Mouse (Mus musculus): ENCODE data around the gene Gys2. TPM values are rescaled to one million over a fixed set of nuclear protein-coding genes. Genes with fewer than 3 reads are reported as not detected.
"Not testable (repeated sequence)": the region's sequence is repeated elsewhere in the genome, so short reads cannot be mapped to it uniquely, and the experiment has no call there.

Gys2 gene
- polyA plus RNA-seq (2012; rRNA removed) = 0.18 and 1.3 TPM in 2 replicates

DNA sequence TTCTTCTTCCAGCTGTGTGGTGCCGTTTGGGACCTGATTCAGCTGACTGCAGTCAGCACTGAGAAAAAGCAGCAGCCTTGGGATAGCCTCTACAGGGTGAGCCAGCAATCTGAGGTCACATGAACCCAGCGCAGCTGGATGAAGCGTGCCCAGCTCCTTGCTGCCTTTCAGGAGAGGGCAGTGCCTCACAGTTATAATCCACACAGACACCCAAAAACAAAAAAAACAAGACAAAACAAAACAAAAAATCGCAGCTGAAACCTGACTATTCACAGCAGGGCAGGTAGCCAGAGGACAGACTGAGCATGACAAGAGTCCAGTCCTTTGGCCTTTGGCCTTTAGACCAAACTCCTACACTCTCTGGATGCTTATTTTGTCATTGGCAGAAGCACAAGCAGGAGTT, at the start of gene Gys2:
TSS of gene Gys2 (minus strand) at position 309 of the 403 bp plus-strand sequence.
- Histone ChIP-seq H3K4me3 (replicated peaks; ENCODE audit: extremely low read depth, low read depth, low read length) (no peak within 1 kb of the TSS), H3K4me1 (ENCODE audit: control insufficient read depth, insufficient read depth, low read length) (no peaks in the 10 kb centered on the region)
- WGBS = 61% methylated on average over 4 of the region's 4 CpGs
- TF ChIP-seq CTCF (IDR thresholded peaks at IDR 0.05; ENCODE audit: insufficient read depth, low read length) = no peak
- no peak for TF ChIP-seq POLR2A (IDR thresholded peaks at IDR 0.05; ENCODE audit: borderline replicate concordance, extremely low read depth, low read depth, low read length)
- no peak for DNase-seq

- 75% methylated on average over 12 of the region's 12 CpGs for WGBS
- DNase-seq = no peak
- TF ChIP-seq POLR2A (IDR thresholded peaks at IDR 0.05; ENCODE audit: borderline replicate concordance, extremely low read depth, low read depth, low read length) = no peak
- no peak for TF ChIP-seq CTCF (IDR thresholded peaks at IDR 0.05; ENCODE audit: insufficient read depth, low read length)
- Histone ChIP-seq H3K4me3 (replicated peaks; ENCODE audit: extremely low read depth, low read depth, low read length) (no peak overlapping the region), H3K4me1 (ENCODE audit: control insufficient read depth, insufficient read depth, low read length) (no peaks in the 10 kb centered on the region)
Observed at GRCm38 (mm10) chr6:142521591-142522110, 48.7 kb upstream of the Gys2 start.

GRCm38 (mm10) chr6:142519110-142519509, 46.2 kb upstream of the Gys2 start:
- no peak for DNase-seq
- WGBS = 9% methylated on average over 6 of the region's 6 CpGs
- no peak overlapping the region for H3K4me3 ChIP-seq (replicated peaks; ENCODE audit: extremely low read depth, low read depth, low read length)
- H3K4me1 ChIP-seq (ENCODE audit: control insufficient read depth, insufficient read depth, low read length) = no peaks in the 10 kb centered on the region
- TF ChIP-seq CTCF (IDR thresholded peaks at IDR 0.05; ENCODE audit: insufficient read depth, low read length) (peak; percentile 26), POLR2A (IDR thresholded peaks at IDR 0.05; ENCODE audit: borderline replicate concordance, extremely low read depth, low read depth, low read length) (no peak)

GRCm38 (mm10) chr6:142515379-142515778, 42.5 kb upstream of the Gys2 start:
- not testable (repeated sequence) for DNase-seq; H3K4me3 ChIP-seq (replicated peaks; ENCODE audit: extremely low read depth, low read depth, low read length); H3K4me1 ChIP-seq (ENCODE audit: control insufficient read depth, insufficient read depth, low read length)
- WGBS = 67% methylated on average over 9 of the region's 9 CpGs

DNA sequence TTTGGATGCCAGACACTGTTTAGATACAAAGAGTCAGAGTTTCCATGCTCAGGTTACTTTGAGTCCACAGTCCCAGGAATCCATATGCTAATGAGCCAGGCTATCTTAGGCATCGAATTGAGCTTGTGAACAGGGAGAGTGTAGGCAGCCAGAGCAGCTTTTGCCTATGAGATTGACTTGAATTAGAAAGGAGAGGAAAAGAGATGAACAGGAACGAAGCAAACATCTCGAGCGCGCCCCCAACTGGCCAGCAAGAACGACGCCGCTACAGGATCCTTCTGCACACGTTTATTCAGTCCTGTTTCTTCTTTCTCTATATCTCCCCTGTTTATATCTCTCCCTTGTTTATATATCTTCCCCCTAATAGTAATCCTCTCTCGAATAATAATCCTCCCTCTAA, 42.0 kb upstream of the Gys2 start:
- DNase-seq = peak; percentile 49
- H3K4me1 ChIP-seq (ENCODE audit: control insufficient read depth, insufficient read depth, low read length) = no peaks in the 10 kb centered on the region
- H3K4me3 ChIP-seq (replicated peaks; ENCODE audit: extremely low read depth, low read depth, low read length) = no peak overlapping the region
- 7% methylated on average over 10 of the region's 10 CpGs for WGBS
- TF ChIP-seq POLR2A (IDR thresholded peaks at IDR 0.05; ENCODE audit: borderline replicate concordance, extremely low read depth, low read depth, low read length) (no peak), CTCF (IDR thresholded peaks at IDR 0.05; ENCODE audit: insufficient read depth, low read length) (no peak)

DNA sequence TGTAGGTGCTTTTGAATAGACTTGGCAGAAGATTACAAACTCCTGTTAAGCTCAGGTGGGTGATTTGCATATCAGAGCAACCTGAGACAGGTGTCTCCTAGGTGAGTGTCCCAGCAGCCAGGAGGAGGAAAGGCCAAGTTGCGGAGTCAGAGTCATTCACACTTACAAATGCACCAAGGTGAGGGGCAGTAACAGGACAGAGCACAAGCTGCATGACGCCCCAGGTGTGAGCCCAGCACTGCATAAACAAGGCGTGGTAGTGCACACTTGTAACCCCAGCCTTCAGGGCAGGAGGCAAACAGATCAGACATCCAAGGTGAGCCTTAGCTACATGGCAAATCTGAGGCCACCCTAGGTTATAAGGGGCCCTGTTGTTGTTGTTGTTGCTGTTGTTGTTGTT, 40.0 kb upstream of the Gys2 start:
- Histone ChIP-seq H3K4me1 (ENCODE audit: control insufficient read depth, insufficient read depth, low read length) (peaks cover 2% of the 10 kb centered on the region; the same call in 1 of the 2 replicates), H3K4me3 (replicated peaks; ENCODE audit: extremely low read depth, low read depth, low read length) (no peak overlapping the region)
- TF ChIP-seq CTCF (IDR thresholded peaks at IDR 0.05; ENCODE audit: insufficient read depth, low read length) (no peak), POLR2A (IDR thresholded peaks at IDR 0.05; ENCODE audit: borderline replicate concordance, extremely low read depth, low read depth, low read length) (no peak)
- no peak for DNase-seq
- WGBS = 32% methylated on average over 3 of the region's 3 CpGs

GRCm38 (mm10) chr6:142511516-142512135, 38.7 kb upstream of the Gys2 start:
- WGBS = 21% methylated on average over 12 of the region's 12 CpGs
- TF ChIP-seq POLR2A (IDR thresholded peaks at IDR 0.05; ENCODE audit: borderline replicate concordance, extremely low read depth, low read depth, low read length) = no peak
- no peak for TF ChIP-seq CTCF (IDR thresholded peaks at IDR 0.05; ENCODE audit: insufficient read depth, low read length)
- Histone ChIP-seq H3K4me1 (ENCODE audit: control insufficient read depth, insufficient read depth, low read length) (peaks cover 6% of the 10 kb centered on the region), H3K4me3 (replicated peaks; ENCODE audit: extremely low read depth, low read depth, low read length) (no peak overlapping the region)
- DNase-seq = no peak

- 46% methylated on average over 4 of the region's 4 CpGs for WGBS
- DNase-seq = no peak
- Histone ChIP-seq H3K4me1 (ENCODE audit: control insufficient read depth, insufficient read depth, low read length) (peaks cover 6% of the 10 kb centered on the region), H3K4me3 (replicated peaks; ENCODE audit: extremely low read depth, low read depth, low read length) (no peak overlapping the region)
- TF ChIP-seq CTCF (IDR thresholded peaks at IDR 0.05; ENCODE audit: insufficient read depth, low read length) = no peak
- no peak for TF ChIP-seq POLR2A (IDR thresholded peaks at IDR 0.05; ENCODE audit: borderline replicate concordance, extremely low read depth, low read depth, low read length)
Observed at GRCm38 (mm10) chr6:142508663-142509062, 35.8 kb upstream of the Gys2 start.

GRCm38 (mm10) chr6:142507785-142508162, 34.9 kb upstream of the Gys2 start, which contains the start of gene Ldhb:
Gene Ldhb (minus strand): TSS chr6:142507957.
- Histone ChIP-seq H3K4me1 (ENCODE audit: control insufficient read depth, insufficient read depth, low read length) (peaks cover 6% of the 10 kb centered on the region), H3K4me3 (replicated peaks; ENCODE audit: extremely low read depth, low read depth, low read length) (peak within 1 kb of the TSS; percentile 70)
- TF ChIP-seq CTCF (IDR thresholded peaks at IDR 0.05; ENCODE audit: insufficient read depth, low read length) (no peak), POLR2A (IDR thresholded peaks at IDR 0.05; ENCODE audit: borderline replicate concordance, extremely low read depth, low read depth, low read length) (peak; percentile 72; the same call in 1 of the 2 replicates)

More at GRCm38 (mm10) chr6:142507785-142508162, 34.9 kb upstream of the Gys2 start, which contains the start of gene Ldhb:
- peak; percentile 77 for DNase-seq
- under 1% methylated on average over 19 of the region's 19 CpGs for WGBS
